Mouse (Mus musculus) B cell, adult (primary cell): ENCODE data around the gene Atg4a. TPM values are rescaled to one million over a fixed set of nuclear protein-coding genes. Genes with fewer than 3 reads are reported as not detected.

Source experiments
- total RNA-seq: library from RNA; stranded (reverse); gene quantifications from 4 replicates; pipeline ENCODE4 v1.2.4, GENCODE M21; 2023; ENCODE audit not compliant: inconsistent age

Gene Atg4a
- 13.5 to 15.3 TPM (median 15.3 TPM) in 4 replicates for total RNA-seq

DNA sequence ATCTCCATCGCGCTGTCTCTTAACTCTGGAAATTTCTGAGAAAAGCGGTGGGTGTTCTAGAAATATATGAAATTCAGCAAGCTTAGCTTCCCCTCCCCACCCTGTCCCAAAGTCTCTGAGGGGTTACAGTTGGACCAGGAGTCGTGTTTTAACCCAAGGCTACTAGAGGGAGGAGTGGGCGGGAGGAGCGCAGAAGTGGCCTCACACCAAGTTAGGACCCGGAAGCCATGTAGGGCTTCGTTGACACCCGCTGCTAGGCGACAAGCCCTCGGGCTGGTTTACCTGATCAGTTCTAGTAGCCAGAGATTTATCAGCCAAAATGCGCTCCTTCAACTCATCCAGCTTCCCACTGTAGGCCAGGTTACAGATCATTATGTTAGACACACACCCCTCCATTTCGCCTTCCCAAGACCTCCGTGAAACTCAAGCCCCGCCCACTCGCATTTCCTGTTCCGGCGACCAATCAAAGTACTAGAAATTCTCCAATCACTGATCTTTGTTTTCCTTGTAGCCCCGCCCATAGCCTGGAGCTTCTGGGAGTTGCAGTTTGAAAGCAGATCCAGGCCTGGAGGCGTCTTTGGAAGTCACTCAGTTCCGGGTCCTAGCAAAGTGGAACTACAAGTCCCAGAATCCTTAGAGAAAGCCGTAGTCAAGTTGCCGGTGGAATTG is at the start of gene Atg4a, which contains the start of gene Psmd10:
Atg4a (plus strand) TSS at position 636 of the 669 bp plus-strand sequence.
Psmd10 (minus strand) TSS at position 457 of the 669 bp plus-strand sequence.

DNA sequence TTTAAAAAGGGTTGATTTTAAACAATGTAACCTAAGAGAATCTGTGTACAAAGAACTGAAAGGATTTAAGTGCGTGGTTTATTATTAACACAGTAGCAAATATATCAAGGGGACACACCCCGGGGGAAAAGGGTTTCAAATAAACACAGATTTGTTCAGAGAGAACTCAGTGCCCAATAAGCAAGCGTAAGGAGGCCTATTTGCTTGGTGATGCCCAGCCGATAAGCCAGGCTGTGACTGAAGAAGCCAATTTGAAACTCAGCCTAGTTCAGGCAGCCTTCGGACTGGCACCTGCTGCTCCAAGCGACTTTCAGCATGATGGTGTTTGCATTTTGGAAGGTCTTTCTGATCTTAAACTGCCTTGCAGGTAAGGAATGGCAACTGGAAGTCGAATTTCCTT is 49.3 kb upstream of the Atg4a start, which contains the start of gene Vsig1:
Vsig1 (plus strand) TSS at position 249 of the 400 bp plus-strand sequence.

Other genes starting within 250 kb of the Atg4a start
- not detected in 4 replicates for gene Tex13b, start 143.5 kb upstream of the Atg4a start, total RNA-seq
- gene Vsig1, start 49.3 kb upstream of the Atg4a start, total RNA-seq: not detected in 4 replicates
- gene Psmd10, start 179 bp upstream of the Atg4a start, total RNA-seq: 13.9 to 17.7 TPM (median 16.3 TPM) in 4 replicates